Mouse (Mus musculus): ENCODE data around the gene Nup62cl. TPM values are rescaled to one million over a fixed set of nuclear protein-coding genes. Genes with fewer than 3 reads are reported as not detected.

Gene Nup62cl
- total and polyA plus RNA-seq, 3 experiments = not detected

GRCm38 (mm10) chrX:139982115-139982514 is 80.4 kb downstream of the Nup62cl start (continued):
- TF ChIP-seq ZNF384 (IDR thresholded peaks at IDR 0.05; ENCODE audit: low read depth, low read length) (no peak), TCF12 (IDR thresholded peaks at IDR 0.05; ENCODE audit: low read depth, low read length) (peak; percentile 84), CHD1 (IDR thresholded peaks at IDR 0.05; ENCODE audit: low read depth, low read length) (no peak), SIN3A (IDR thresholded peaks at IDR 0.05; ENCODE audit: low read length) (peak; percentile 32; the same call in 1 of the 2 replicates), POLR2AphosphoS5 (IDR thresholded peaks at IDR 0.05; ENCODE audit: borderline replicate concordance, low read depth, low read length) (no peak), EP300 (IDR thresholded peaks at IDR 0.05; ENCODE audit: low read depth in 1 of 2, low read length in 2 of 2) (peak; percentile 89 to 94), NELFE (IDR thresholded peaks at IDR 0.05; ENCODE audit: low read depth, low read length) (no peak)

Other genes with a start within 250 kb of the Nup62cl start
- 4.2 and 4.6 TPM in 2 replicates for gene Morc4, start 191.0 kb downstream of the Nup62cl start, total RNA-seq (2012; rRNA removed)
- 100 to 1,000 TPM in 1 of 2 experiments, 10 to 100 TPM in 1; 20.4 to 221 TPM for gene Morc4, start 191.0 kb downstream of the Nup62cl start, polyA plus RNA-seq (2012; ENCODE audit: insufficient read depth in 1 of 2, insufficient read length in 2 of 2, low read depth in 1 of 2, low replicate concordance in 2 of 2, missing spikeins in 1 of 2)
- 8.8 and 9.4 TPM in 2 replicates for gene Rbm41, start 64.1 kb downstream of the Nup62cl start, total RNA-seq (2012; rRNA removed)
- 1 to 10 TPM in 1 of 2 experiments, not detected in 1; 9.1 TPM for gene Rbm41, start 64.1 kb downstream of the Nup62cl start, polyA plus RNA-seq (2012; ENCODE audit: insufficient read depth in 1 of 2, insufficient read length in 2 of 2, low read depth in 1 of 2, low replicate concordance in 2 of 2, missing spikeins in 1 of 2)
- gene Pih1h3b, start 167 bp upstream of the Nup62cl start, total RNA-seq (2012; rRNA removed) = not detected in 2 replicates
- gene Pih1h3b, start 167 bp upstream of the Nup62cl start, polyA plus RNA-seq (2012; ENCODE audit: insufficient read depth in 1 of 2, insufficient read length in 2 of 2, low read depth in 1 of 2, low replicate concordance in 2 of 2, missing spikeins in 1 of 2) = not detected